Mouse (Mus musculus) embryonic fibroblast, embryonic 13.5 days (primary cell): ENCODE results near the gene Kirrel. TPM values are rescaled to one million over a fixed set of nuclear protein-coding genes. Genes with fewer than 3 reads are reported as not detected.
"Not testable (repeated sequence)": the region's sequence is repeated elsewhere in the genome, so short reads cannot be mapped to it uniquely, and the experiment has no call there.

Source experiments
- H3K27ac ChIP-seq: 2 replicates; pipeline ENCODE4 v1.5.1; 2012; ENCODE audit warnings: low read length, control low read depth, inconsistent platforms; ENCODE audit not compliant: insufficient read depth
- H3K4me1 ChIP-seq: 2 replicates; pipeline ENCODE4 v1.6.1; 2011; ENCODE audit warnings: low read length; ENCODE audit not compliant: control insufficient read depth, insufficient read depth
- H3K4me3 ChIP-seq: 2 replicates; pipeline ENCODE4 v1.5.1; 2011; ENCODE audit warnings: mild to moderate bottlenecking, control low read depth, low read length; ENCODE audit not compliant: insufficient read depth
- CTCF ChIP-seq: IDR thresholded peaks from 2 replicates; pipeline ENCODE4 v1.5.1; 2011; ENCODE audit warnings: mild to moderate bottlenecking, control low read depth, low read length, moderate library complexity, borderline replicate concordance; ENCODE audit not compliant: insufficient read depth
- POLR2A ChIP-seq: IDR thresholded peaks from 2 replicates; pipeline ENCODE4 v1.6.1; 2011; ENCODE audit warnings: low read depth, mild to moderate bottlenecking, control low read depth, low read length, moderate library complexity
- polyA plus RNA-seq: library from polyadenylated mRNA; stranded (reverse); fragments of >200 nt; gene quantifications from 2 replicates; pipeline ENCODE4 v1.2.4, GENCODE M21; 2011; ENCODE audit warnings: low read depth; ENCODE audit not compliant: missing spikeins, insufficient read length

Gene Kirrel
- polyA plus RNA-seq, 1 experiment = 101 TPM

- Histone ChIP-seq H3K4me3 (no peak overlapping the region), H3K4me1 (peaks cover 21% of the 10 kb centered on the region), H3K27ac (peak overlapping the region; percentile 96)
- TF ChIP-seq CTCF = no peak
- TF ChIP-seq POLR2A = no peak
Observed at GRCm38 (mm10) chr3:87114801-87115200, 59.7 kb downstream of the Kirrel start.

GRCm38 (mm10) chr3:87113881-87114280, 60.7 kb downstream of the Kirrel start:
- H3K4me1 ChIP-seq = peaks cover 19% of the 10 kb centered on the region
- not testable (repeated sequence) for H3K4me3 ChIP-seq, H3K27ac ChIP-seq

GRCm38 (mm10) chr3:87112264-87112663, 62.3 kb downstream of the Kirrel start:
- H3K4me1 ChIP-seq = peaks cover 19% of the 10 kb centered on the region
- no peak for TF ChIP-seq CTCF
- no peak for TF ChIP-seq POLR2A
- H3K4me3 ChIP-seq = no peak overlapping the region
- H3K27ac ChIP-seq = no peak overlapping the region

GRCm38 (mm10) chr3:87104856-87105255, 69.7 kb downstream of the Kirrel start:
- Histone ChIP-seq H3K4me3 (no peak overlapping the region), H3K27ac (no peak overlapping the region), H3K4me1 (peaks cover 7% of the 10 kb centered on the region)
- TF ChIP-seq POLR2A (no peak), CTCF (no peak)

GRCm38 (mm10) chr3:87102346-87102745, 72.2 kb downstream of the Kirrel start:
- TF ChIP-seq POLR2A = no peak
- no peak for TF ChIP-seq CTCF
- Histone ChIP-seq H3K4me3 (no peak overlapping the region), H3K27ac (no peak overlapping the region), H3K4me1 (peaks cover 7% of the 10 kb centered on the region)

GRCm38 (mm10) chr3:87100911-87101310, 73.6 kb downstream of the Kirrel start:
- TF ChIP-seq POLR2A = no peak
- no peak for TF ChIP-seq CTCF
- Histone ChIP-seq H3K4me1 (peaks cover 7% of the 10 kb centered on the region), H3K4me3 (no peak overlapping the region), H3K27ac (no peak overlapping the region)

- no peak overlapping the region for H3K27ac ChIP-seq
- H3K4me1 ChIP-seq = peaks cover 7% of the 10 kb centered on the region
- TF ChIP-seq CTCF = no peak
- no peak overlapping the region for H3K4me3 ChIP-seq
Observed at GRCm38 (mm10) chr3:87097969-87098946, 76.3 kb downstream of the Kirrel start.

- Histone ChIP-seq H3K4me3 (no peak overlapping the region), H3K4me1 (0 out of 2 replicates have a peak, but pooled peaks cover 2% of the 10 kb centered on the region), H3K27ac (no peak overlapping the region)
- TF ChIP-seq POLR2A (no peak), CTCF (no peak)
Observed at GRCm38 (mm10) chr3:87097205-87097604, 77.3 kb downstream of the Kirrel start.

- TF ChIP-seq POLR2A (no peak), CTCF (no peak)
- H3K27ac ChIP-seq = no peak overlapping the region
Observed at GRCm38 (mm10) chr3:87093718-87094117, 80.8 kb downstream of the Kirrel start.

More at GRCm38 (mm10) chr3:87093718-87094117, 80.8 kb downstream of the Kirrel start:
- H3K4me1 ChIP-seq = peaks cover 4% of the 10 kb centered on the region; the same call in 1 of the 2 replicates
- H3K4me3 ChIP-seq = no peak overlapping the region
